8 mouse cellular contexts compared by ENCODE assay signal in genomic region chr13:58403243-58403642, GRCm38 (mm10). TPM values are rescaled to one million over a fixed set of nuclear protein-coding genes. Genes with fewer than 3 reads are reported as not detected.
DNase-seq lines count a peak whose midpoint lies in the region; ATAC-seq and TF ChIP-seq lines count a peak whose summit lies in the region.
"Not testable (repeated sequence)": the region's sequence is repeated elsewhere in the genome, so short reads cannot be mapped to it uniquely, and the experiment has no call there.

TSS of gene Hnrnpk (minus strand) at chr13:58403343.

- intact Hi-C loops in gastrocnemius, adult 2 months (cut with DNase I): loop anchor here (5.0 kb wide), 1 partner anchor 139 kb away; no protein-coding TSS in a partner anchor
- intact Hi-C loops in heart, postnatal 10 days (cut with DNase I): loop anchor here (5.0 kb wide), 1 partner anchor 139 kb away; no protein-coding TSS in a partner anchor
- intact Hi-C loops in left cerebral cortex, postnatal 4 days (cut with DNase I): loop anchor here (5.0 kb wide), 2 partner anchors 144 to 184 kb away; no protein-coding TSS in a partner anchor

- H3K27ac ChIP-seq in embryonic facial prominence, embryonic 10.5 days (replicated peaks): peak within 1 kb of the TSS; percentile 100
- H3K27ac ChIP-seq in gastrocnemius, adult 2 months: peak within 1 kb of the TSS; percentile 95
- peak within 1 kb of the TSS; percentile 99 for H3K27ac ChIP-seq in kidney, adult 2 months (ENCODE audit: insufficient read depth, low read depth, low read length)
- H3K27ac ChIP-seq in macrophage: peak within 1 kb of the TSS; percentile 78
- peak within 1 kb of the TSS; percentile 100 for H3K27ac ChIP-seq in neural tube, embryonic 14.5 days (ENCODE audit: low read depth, low read length)

- not testable (repeated sequence) for H3K27me3 ChIP-seq in G1E (ENCODE audit: insufficient read depth, low read length); embryonic facial prominence, embryonic 10.5 days (replicated peaks; ENCODE audit: low read depth, poor library complexity, severe bottlenecking); kidney, adult 2 months (replicated peaks; ENCODE audit: control insufficient read depth, insufficient read depth, low read length); neural tube, embryonic 14.5 days (ENCODE audit: control insufficient read depth, insufficient read depth, low read length)

- H3K4me3 ChIP-seq in G1E (ENCODE audit: low read depth, low read length) (peak within 1 kb of the TSS; percentile 93), macrophage (ENCODE audit: inconsistent target) (peak within 1 kb of the TSS; percentile 52)
- peak within 1 kb of the TSS; percentile 86 for H3K4me3 ChIP-seq in embryonic facial prominence, embryonic 10.5 days
- H3K4me3 ChIP-seq in gastrocnemius, adult 2 months: peak within 1 kb of the TSS; percentile 100
- H3K4me3 ChIP-seq in kidney, adult 2 months (ENCODE audit: insufficient read depth, low read depth, low read length): peak within 1 kb of the TSS; percentile 73
- H3K4me3 ChIP-seq in neural tube, embryonic 14.5 days (ENCODE audit: low read depth, low read length): peak within 1 kb of the TSS; percentile 100

- not testable (repeated sequence) for H3K9me3 ChIP-seq in G1E (replicated peaks); embryonic facial prominence, embryonic 10.5 days; neural tube, embryonic 14.5 days (ENCODE audit: control insufficient read depth, low read length)

- not testable (repeated sequence) for TF ChIP-seq POLR2A in kidney, adult 2 months (IDR thresholded peaks at IDR 0.05; ENCODE audit: low read depth, low read length)

- not testable (repeated sequence) for ATAC-seq in G1E (ENCODE audit: extremely low read depth, insufficient number of reproducible peaks, low FRiP score, poor library complexity, severe bottlenecking); neural tube, embryonic 14.5 days (ENCODE audit: low read depth)

- H3K9ac ChIP-seq in neural tube, embryonic 14.5 days (replicated peaks; ENCODE audit: low read depth, low read length): peak within 1 kb of the TSS; percentile 100

- H3K4me1 ChIP-seq in G1E (ENCODE audit: insufficient read depth, low read depth, low read length): peaks cover 19% of the 10 kb centered on the region
- H3K4me1 ChIP-seq in embryonic facial prominence, embryonic 10.5 days: peaks cover 16% of the 10 kb centered on the region
- not testable (repeated sequence) for H3K4me1 ChIP-seq in kidney, adult 2 months (ENCODE audit: control insufficient read depth, insufficient read depth, low read length)
- H3K4me1 ChIP-seq in neural tube, embryonic 14.5 days (ENCODE audit: control insufficient read depth, insufficient read depth, low read length): peaks cover 11% of the 10 kb centered on the region

- peak within 1 kb of the TSS; percentile 43 for H3K4me2 ChIP-seq in neural tube, embryonic 14.5 days (ENCODE audit: low read depth, low read length)

- H3K36me3 ChIP-seq in G1E (replicated peaks) (peaks cover 39% of the 10 kb centered on the region), macrophage (ENCODE audit: inconsistent target) (peaks cover 16% of the 10 kb centered on the region)
- peaks cover 30% of the 10 kb centered on the region for H3K36me3 ChIP-seq in embryonic facial prominence, embryonic 10.5 days (replicated peaks)
- H3K36me3 ChIP-seq in kidney, adult 2 months (ENCODE audit: control insufficient read depth, insufficient read depth, low read length): not testable (repeated sequence)
- H3K36me3 ChIP-seq in neural tube, embryonic 14.5 days (ENCODE audit: control insufficient read depth, insufficient read depth, low read length): peaks cover 12% of the 10 kb centered on the region

- peaks cover 79% of the 10 kb centered on the region for H3K79me2 ChIP-seq in macrophage (ENCODE audit: inconsistent target)

- WGBS in embryonic facial prominence, embryonic 10.5 days: 7% methylated on average over 17 of the region's 17 CpGs
- 5% methylated on average over 17 of the region's 17 CpGs for WGBS in kidney, adult 2 months
- 21% methylated on average over 7 of the region's 17 CpGs for WGBS in macrophage (ENCODE audit: missing documents)
- 7% methylated on average over 16 of the region's 17 CpGs for WGBS in neural tube, embryonic 14.5 days

- TF ChIP-seq CTCF in G1E (IDR thresholded peaks at IDR 0.05; ENCODE audit: low read depth, low read length); gastrocnemius, adult 2 months (IDR thresholded peaks at IDR 0.05); kidney, adult 2 months (conservative IDR thresholded peaks at IDR 0.05; ENCODE audit: insufficient read depth, insufficient read length, low read depth, low read length): not testable (repeated sequence)

- not testable (repeated sequence) for DNase-seq in G1E (ENCODE audit: low spot score); gastrocnemius, adult 2 months; heart, postnatal 10 days; kidney, adult 2 months; left cerebral cortex, postnatal 4 days
- DNase-seq in embryonic facial prominence, embryonic 10.5 days (ENCODE audit: low spot score): peak; percentile 21

RNA-seq across cellular contexts. Expression of gene Hnrnpk, which starts in this region (rescaled TPM):
- total RNA-seq in G1E (2014; fragmentation: Nextera tagmentation): 1,619 and 1,730 TPM in 2 replicates
- total RNA-seq in G1E (2017): 2,025 and 2,332 TPM in 2 replicates
- 837 and 1,008 TPM in 2 replicates for polyA plus RNA-seq in G1E (2012)
- polyA plus RNA-seq in embryonic facial prominence, embryonic 10.5 days (2016; fragmentation: Nextera tagmentation; extraction: Ambion mirVana): 2,126 and 2,130 TPM in 2 replicates
- 100 to 1,000 TPM; 239 to 294 TPM for total RNA-seq in gastrocnemius, adult 2 months (2021)
- total RNA-seq in heart, postnatal 10 days (2021): 100 to 1,000 TPM; 721 to 814 TPM
- 175 and 211 TPM in 2 replicates for polyA plus RNA-seq in kidney, adult 2 months (2012; rRNA removed)
- total RNA-seq in left cerebral cortex, postnatal 4 days (2021): 100 to 1,000 TPM; 907 to 963 TPM
- total RNA-seq in macrophage (2018; cell fraction: chromatin; rRNA removed): 1,000 to 10,000 TPM in 10 of 26 experiments, 100 to 1,000 TPM in 16; 632 to 1,255 (median 977) TPM
- 100 to 1,000 TPM; 279 to 518 (median 328) TPM for total RNA-seq in macrophage (2018; cell fraction: cytosol; rRNA removed)
- total RNA-seq in macrophage (2018; cell fraction: nucleus; rRNA removed): 100 to 1,000 TPM; 397 to 697 (median 553) TPM
- 321 to 467 TPM (median 425 TPM) in 3 replicates for polyA plus RNA-seq in macrophage (2018)
- 1,230 and 1,490 TPM in 2 replicates for polyA plus RNA-seq in neural tube, embryonic 14.5 days (2014; fragmentation: Nextera tagmentation; extraction: Ambion mirVana)
